Mouse (Mus musculus): Measurements from ENCODE around the gene Stat5a.
A peak's percentile ranks its signal among the peaks of the same experiment; 100 is the strongest.

Stat5a gene

GRCm38 (mm10) chr11:100858935-100859578, at the start of gene Stat5a:
TSS of gene Stat5a (plus strand) at chr11:100859351.
- peak; percentile 62 for DNase-seq

- DNase-seq, result no peak
Measured at GRCm38 (mm10) chr11:100810516-100810915, 48.6 kb upstream of the Stat5a start.

DNA sequence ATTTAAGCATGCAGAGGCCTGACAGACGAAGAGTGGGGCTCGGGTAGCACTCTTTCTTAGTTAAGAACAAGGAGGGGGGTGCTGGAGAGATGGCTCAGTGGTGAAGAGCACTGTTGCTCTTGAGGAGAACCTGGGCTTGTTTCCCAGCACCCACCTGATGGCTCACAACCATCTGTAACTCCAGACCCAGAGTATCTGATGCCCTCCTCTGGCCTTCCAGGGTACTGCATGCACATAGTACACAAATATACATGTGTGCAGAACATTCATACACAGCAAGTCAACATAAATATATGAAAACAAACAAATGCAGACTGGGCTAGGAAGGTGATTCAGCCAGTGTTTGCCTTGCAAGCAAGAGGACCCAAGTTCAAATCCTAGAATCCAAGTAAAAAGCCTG, 48.0 kb upstream of the Stat5a start:
- DNase-seq, result no peak

GRCm38 (mm10) chr11:100814498-100814897, 44.7 kb upstream of the Stat5a start:
- DNase-seq, result peak; percentile 62

- DNase-seq, result no peak
Measured at GRCm38 (mm10) chr11:100816342-100816741, 42.8 kb upstream of the Stat5a start.

DNA sequence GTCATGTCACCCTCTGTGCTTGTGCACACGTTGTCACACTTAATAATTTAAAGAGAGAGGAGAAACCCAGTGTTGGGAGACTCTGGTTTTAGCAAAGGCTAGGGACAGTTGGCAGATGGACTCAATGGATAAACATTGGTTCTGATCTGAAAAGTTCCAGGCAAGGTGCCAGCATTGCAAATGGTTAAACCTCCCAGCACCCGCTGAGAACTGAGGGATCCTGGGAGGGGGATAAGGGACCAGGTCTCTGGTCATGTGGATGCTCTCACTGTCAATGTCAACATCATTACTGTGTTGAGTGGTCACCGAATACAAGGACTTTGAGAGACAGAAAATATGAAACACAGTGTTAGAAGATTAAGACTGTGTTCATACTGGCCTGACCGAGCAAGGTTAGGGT, 42.4 kb upstream of the Stat5a start:
- DNase-seq, result peak; percentile 76

DNA sequence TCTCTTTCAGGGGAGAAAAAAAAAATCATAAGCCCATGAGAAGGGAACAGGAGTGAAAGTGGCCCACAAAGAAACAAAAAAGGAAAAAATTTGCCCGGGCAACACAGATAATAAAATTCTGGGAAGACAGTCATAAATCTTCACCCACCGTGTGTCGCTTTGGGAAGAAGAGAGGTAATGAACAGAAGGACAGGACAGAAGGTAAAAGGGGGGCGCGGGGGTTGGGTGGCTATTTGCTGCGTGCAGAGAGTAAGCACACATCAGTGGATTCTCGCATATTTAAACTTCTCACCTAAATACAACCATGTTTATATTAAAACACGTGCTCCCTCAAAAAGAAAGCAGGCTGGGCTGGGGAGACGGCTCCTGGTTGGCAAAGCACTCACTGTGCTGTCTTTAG, 41.8 kb upstream of the Stat5a start:
- DNase-seq, result peak; percentile 80

GRCm38 (mm10) chr11:100818359-100819012, 40.7 kb upstream of the Stat5a start:
- no peak for DNase-seq

DNA sequence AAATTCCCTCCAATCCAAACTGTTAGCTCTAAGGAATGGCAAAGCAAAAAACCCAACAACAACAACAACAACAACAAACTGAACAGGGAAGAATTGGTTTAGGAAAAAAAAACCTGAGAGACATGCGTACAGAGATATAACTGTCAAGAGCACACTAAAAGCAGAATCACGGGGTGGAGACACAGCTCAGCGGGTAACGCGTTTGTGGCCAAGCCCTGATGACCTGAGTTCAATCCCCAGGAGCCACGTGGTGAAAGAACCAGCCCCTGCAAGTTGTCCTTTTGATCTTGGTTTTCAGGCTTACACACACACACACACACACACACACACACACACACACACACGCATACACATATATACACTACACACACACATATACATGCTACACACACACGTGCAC, 40.1 kb upstream of the Stat5a start:
- no peak for DNase-seq

- DNase-seq, result no peak
Measured at GRCm38 (mm10) chr11:100819626-100820025, 39.5 kb upstream of the Stat5a start.

- DNase-seq, result no peak
Measured at GRCm38 (mm10) chr11:100820047-100820446, 39.1 kb upstream of the Stat5a start.

GRCm38 (mm10) chr11:100821605-100822220, 37.4 kb upstream of the Stat5a start:
- no peak for DNase-seq

- DNase-seq, result no peak
Measured at GRCm38 (mm10) chr11:100822365-100822764, 36.8 kb upstream of the Stat5a start.

GRCm38 (mm10) chr11:100823543-100824313, 35.4 kb upstream of the Stat5a start:
- DNase-seq, result no peak

- DNase-seq, result no peak
Measured at GRCm38 (mm10) chr11:100824496-100824895, 34.7 kb upstream of the Stat5a start.

- no peak for DNase-seq
Measured at GRCm38 (mm10) chr11:100825451-100825850, 33.7 kb upstream of the Stat5a start.

DNA sequence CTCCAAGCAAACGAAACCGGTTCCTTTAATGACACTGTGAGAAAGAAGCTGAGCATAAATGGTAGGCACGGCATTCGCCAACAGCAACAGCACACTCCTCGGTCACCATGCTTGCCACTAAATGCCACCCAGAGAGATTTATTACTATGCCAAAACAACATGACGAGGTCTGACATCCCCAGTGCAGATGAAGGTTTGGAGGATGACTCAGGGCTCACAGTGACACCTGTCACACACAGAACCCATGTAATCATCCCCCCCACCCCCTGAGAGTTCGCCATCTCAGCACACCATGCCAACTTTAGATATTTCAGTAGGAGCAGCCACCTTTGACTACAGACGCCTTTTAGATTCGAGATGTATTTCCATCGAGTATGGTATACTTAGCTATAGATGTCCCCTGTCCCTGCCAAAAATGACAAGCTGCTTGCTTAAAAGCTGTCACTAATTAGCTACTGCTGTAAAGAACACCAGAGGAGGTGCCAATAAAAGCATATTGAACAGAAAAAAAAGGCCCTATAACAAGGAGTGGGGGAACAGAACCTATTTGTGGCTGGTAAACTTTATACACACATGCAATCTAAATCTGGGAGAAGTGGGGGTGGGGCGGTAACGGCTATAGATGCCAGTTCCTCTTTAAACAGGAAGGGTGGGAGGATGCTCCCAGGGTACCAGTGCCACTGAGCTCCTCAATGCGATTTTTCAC, 32.8 kb upstream of the Stat5a start:
- no peak for DNase-seq

DNA sequence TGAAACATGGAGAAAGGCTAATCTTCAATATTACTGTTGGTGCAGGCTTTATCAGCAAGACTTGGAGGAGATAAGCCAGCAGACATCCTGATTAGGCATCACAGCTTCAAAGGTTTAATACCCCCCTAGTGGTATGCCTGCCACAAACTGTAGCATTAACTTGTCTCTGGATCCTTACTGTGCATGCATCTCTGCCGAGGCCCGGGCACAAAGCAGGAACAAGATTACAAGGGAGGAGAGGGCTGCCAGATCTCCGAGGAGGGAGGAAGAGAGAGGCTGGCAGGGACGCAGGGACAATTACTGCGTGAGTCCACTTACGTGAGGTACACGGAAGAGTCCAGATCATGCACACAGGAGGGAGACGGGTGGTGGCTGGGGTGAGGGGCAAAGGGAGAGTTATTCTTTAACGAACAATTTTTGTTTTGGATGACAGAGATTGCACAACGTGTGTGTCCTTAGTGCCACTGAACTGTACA, 30.4 kb upstream of the Stat5a start:
- peak; percentile 47 for DNase-seq

- DNase-seq, result no peak
Measured at GRCm38 (mm10) chr11:100829691-100830090, 29.5 kb upstream of the Stat5a start.

DNA sequence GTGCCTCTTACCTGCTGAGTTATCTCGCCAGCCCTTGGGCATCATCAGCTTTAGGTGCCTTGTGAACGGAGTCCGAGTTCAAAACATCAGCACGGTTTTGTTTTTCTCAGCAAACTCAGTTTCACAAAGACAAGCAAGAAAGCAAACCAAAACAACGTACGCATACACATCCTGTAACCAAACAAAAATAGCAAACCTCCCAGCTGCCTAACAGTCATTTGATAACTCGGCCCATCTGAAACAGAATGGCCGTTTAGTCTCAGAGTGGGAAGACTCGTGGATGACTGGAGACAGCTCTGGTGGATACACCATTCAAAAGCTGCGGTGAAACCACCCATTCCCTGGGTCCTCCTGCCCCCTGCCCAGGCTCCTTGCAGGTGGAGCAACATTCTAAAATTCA, 27.8 kb upstream of the Stat5a start:
- no peak for DNase-seq

- DNase-seq, result no peak
Measured at GRCm38 (mm10) chr11:100833466-100833865, 25.7 kb upstream of the Stat5a start.

- no peak for DNase-seq
Measured at GRCm38 (mm10) chr11:100836923-100837702, 22.0 kb upstream of the Stat5a start.

All from cerebellum, adult 11-12 months (tissue).